Mouse (Mus musculus) kidney, adult 2 months (tissue): ENCODE measurements around the gene Olfr127. TPM values are rescaled to one million over a fixed set of nuclear protein-coding genes. Genes with fewer than 3 reads are reported as not detected.
"Not testable (repeated sequence)": the region's sequence is repeated elsewhere in the genome, so short reads cannot be mapped to it uniquely, and the experiment has no call there.

Experiments used
- DNase-seq: peaks from one replicate; pipeline ENCODE4 v3.0.0; 2021
- H3K27ac ChIP-seq: fragments of 200-500 bp; 2 replicates; pipeline ENCODE4 v1.5.1; 2012; ENCODE audit warnings: low read depth, low read length, control low read depth, inconsistent platforms; ENCODE audit not compliant: insufficient read depth
- H3K27me3 ChIP-seq: fragments of 200-500 bp; replicated peaks from 2 replicates; pipeline ENCODE4 v1.6.1; 2012; ENCODE audit warnings: mild to moderate bottlenecking, moderate library complexity, low read length, inconsistent platforms; ENCODE audit not compliant: control insufficient read depth, insufficient read depth
- H3K36me3 ChIP-seq: fragments of 200-500 bp; 2 replicates; pipeline ENCODE4 v1.6.1; 2012; ENCODE audit warnings: mild to moderate bottlenecking, moderate library complexity, low read length, inconsistent platforms; ENCODE audit not compliant: control insufficient read depth, insufficient read depth
- H3K4me1 ChIP-seq: fragments of 200-500 bp; 2 replicates; pipeline ENCODE4 v1.6.1; 2011; ENCODE audit warnings: low read length; ENCODE audit not compliant: control insufficient read depth, insufficient read depth
- H3K4me3 ChIP-seq: fragments of 200-500 bp; 2 replicates; pipeline ENCODE4 v1.5.1; 2011; ENCODE audit warnings: mild to moderate bottlenecking, low read depth, low read length, control low read depth; ENCODE audit not compliant: insufficient read depth
- CTCF ChIP-seq: fragments of 200-500 bp; conservative IDR thresholded peaks from 2 replicates; pipeline ENCODE4 v1.5.1; 2011; ENCODE audit warnings: low read depth, mild to moderate bottlenecking, control low read depth, low read length, moderate library complexity, mixed read lengths; ENCODE audit not compliant: insufficient read depth, insufficient read length
- POLR2A ChIP-seq: fragments of 200-500 bp; IDR thresholded peaks from one replicate; pipeline ENCODE4 v1.6.1; 2011; ENCODE audit warnings: low read depth, low read length, control low read depth
- WGBS: fragments of 180-500 bp; shearing (Covaris S2); methylation state at CpG from one replicate; pipeline ENCODE4 v1.1.7; 2018; 5-methylcytosine and 5-hydroxymethylcytosine counted together
- polyA plus RNA-seq: library from polyadenylated mRNA; depleted of rRNA; stranded (reverse); fragments of >200 nt; gene quantifications from 2 replicates; pipeline ENCODE4 v1.2.3, GENCODE M21; 2012; rRNA removed

Olfr127 gene
- not detected in 2 replicates for polyA plus RNA-seq

- Histone ChIP-seq H3K27ac (no peak within 1 kb of the TSS), H3K4me3 (no peak within 1 kb of the TSS), H3K27me3 (no peaks in the 10 kb centered on the region), H3K4me1 (no peaks in the 10 kb centered on the region), H3K36me3 (no peaks in the 10 kb centered on the region)
- no peak for TF ChIP-seq CTCF
- no peak for TF ChIP-seq POLR2A
- no peak for DNase-seq
- 56% methylated on average over 1 of the region's 1 CpGs for WGBS
These were observed at the start of gene Olfr127 for GRCm38 (mm10) chr17:37900137-37900536. Gene Olfr127 (plus strand): TSS chr17:37900437.

- Histone ChIP-seq H3K36me3 (no peaks in the 10 kb centered on the region), H3K27ac (no peak overlapping the region), H3K27me3 (no peaks in the 10 kb centered on the region), H3K4me1 (no peaks in the 10 kb centered on the region), H3K4me3 (no peak overlapping the region)
- TF ChIP-seq POLR2A (no peak), CTCF (no peak)
- WGBS: 62% methylated on average over 2 of the region's 2 CpGs
- DNase-seq: no peak
These were observed 36.3 kb upstream of the Olfr127 start for GRCm38 (mm10) chr17:37863901-37864300.

- Histone ChIP-seq H3K27me3 (no peaks in the 10 kb centered on the region), H3K4me1 (no peaks in the 10 kb centered on the region), H3K27ac (no peak overlapping the region), H3K4me3 (no peak overlapping the region), H3K36me3 (no peaks in the 10 kb centered on the region)
- 20% methylated on average over 8 of the region's 8 CpGs for WGBS
- no peak for DNase-seq
- no peak for TF ChIP-seq CTCF
- no peak for TF ChIP-seq POLR2A
These were observed 30.5 kb upstream of the Olfr127 start for GRCm38 (mm10) chr17:37869676-37870205.

DNA sequence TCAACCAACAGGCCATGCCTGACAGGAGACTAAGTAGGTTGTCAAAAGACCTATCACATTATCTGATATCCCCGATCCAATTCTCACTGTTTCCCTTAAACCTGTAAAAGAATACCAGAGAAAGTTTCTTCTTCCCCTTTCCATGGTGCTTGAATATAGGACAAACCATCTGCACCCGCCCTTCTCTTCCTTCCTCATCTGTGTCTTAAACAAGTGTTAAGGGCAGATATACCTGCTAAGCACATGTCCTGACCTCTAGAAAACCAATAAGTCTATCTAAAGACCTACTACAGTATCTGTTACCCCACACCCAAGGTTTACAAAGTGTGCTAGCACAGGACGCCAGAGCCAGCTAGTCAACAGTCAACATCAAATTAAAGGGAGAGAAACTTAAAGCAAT, 26.4 kb upstream of the Olfr127 start:
- DNase-seq: no peak
- Histone ChIP-seq H3K4me3 (no peak overlapping the region), H3K36me3 (no peaks in the 10 kb centered on the region), H3K4me1 (no peaks in the 10 kb centered on the region), H3K27me3 (no peaks in the 10 kb centered on the region), H3K27ac (no peak overlapping the region)
- no peak for TF ChIP-seq POLR2A
- no peak for TF ChIP-seq CTCF
- WGBS: 81% methylated on average over 3 of the region's 3 CpGs

- not testable (repeated sequence) for H3K4me3 ChIP-seq, H3K27ac ChIP-seq, H3K27me3 ChIP-seq, H3K36me3 ChIP-seq, DNase-seq, H3K4me1 ChIP-seq
- WGBS: 67% methylated on average over 8 of the region's 8 CpGs
These were observed 6.6 kb downstream of the Olfr127 start for GRCm38 (mm10) chr17:37906821-37907220.

GRCm38 (mm10) chr17:37920248-37920647, 20.0 kb downstream of the Olfr127 start, which contains the start of gene Olfr128:
Gene Olfr128 (plus strand): TSS chr17:37920548.
- no peak for DNase-seq
- no peaks in the 10 kb centered on the region for H3K36me3 ChIP-seq
- no peak within 1 kb of the TSS for H3K27ac ChIP-seq
- H3K27me3 ChIP-seq: no peaks in the 10 kb centered on the region
- no peak within 1 kb of the TSS for H3K4me3 ChIP-seq
- H3K4me1 ChIP-seq: no peaks in the 10 kb centered on the region
- TF ChIP-seq POLR2A (no peak), CTCF (no peak)

GRCm38 (mm10) chr17:37952979-37953378, 52.7 kb downstream of the Olfr127 start, which contains the start of gene Olfr761:
Gene Olfr761 (minus strand): TSS chr17:37953079.
- WGBS: 62% methylated on average over 2 of the region's 2 CpGs
- Histone ChIP-seq H3K4me1 (no peaks in the 10 kb centered on the region), H3K27me3 (no peaks in the 10 kb centered on the region), H3K27ac (no peak within 1 kb of the TSS), H3K36me3 (no peaks in the 10 kb centered on the region), H3K4me3 (no peak within 1 kb of the TSS)
- TF ChIP-seq POLR2A (no peak), CTCF (no peak)
- no peak for DNase-seq

Other genes with a start within 250 kb of the Olfr127 start
- gene Olfr117, start 236.7 kb upstream of the Olfr127 start, polyA plus RNA-seq: not detected in 2 replicates
- gene Olfr118, start 233.4 kb upstream of the Olfr127 start, polyA plus RNA-seq: not detected in 2 replicates
- not detected in 2 replicates for gene Olfr119, start 203.9 kb upstream of the Olfr127 start, polyA plus RNA-seq
- gene Olfr120, start 178.6 kb upstream of the Olfr127 start, polyA plus RNA-seq: not detected in 2 replicates
- gene Olfr121, start 151.6 kb upstream of the Olfr127 start, polyA plus RNA-seq: not detected in 2 replicates
- gene Olfr122, start 131.8 kb upstream of the Olfr127 start, polyA plus RNA-seq: not detected in 2 replicates
- not detected in 2 replicates for gene Olfr123, start 106.9 kb upstream of the Olfr127 start, polyA plus RNA-seq
- gene Olfr124, start 100.5 kb upstream of the Olfr127 start, polyA plus RNA-seq: not detected in 2 replicates
- gene Olfr125, start 67.5 kb upstream of the Olfr127 start, polyA plus RNA-seq: not detected in 2 replicates
- not detected in 2 replicates for gene Olfr126, start 53.0 kb upstream of the Olfr127 start, polyA plus RNA-seq
- not detected in 2 replicates for gene Olfr128, start 20.1 kb downstream of the Olfr127 start, polyA plus RNA-seq
- not detected in 2 replicates for gene Olfr761, start 52.6 kb downstream of the Olfr127 start, polyA plus RNA-seq
- gene Olfr129, start 159.6 kb downstream of the Olfr127 start, polyA plus RNA-seq: not detected in 2 replicates
- not detected in 2 replicates for gene Olfr130, start 163.5 kb downstream of the Olfr127 start, polyA plus RNA-seq
- not detected in 2 replicates for gene Olfr131, start 188.3 kb downstream of the Olfr127 start, polyA plus RNA-seq
- not detected in 2 replicates for gene Olfr132, start 234.1 kb downstream of the Olfr127 start, polyA plus RNA-seq
- not detected in 2 replicates for gene Olfr133, start 244.8 kb downstream of the Olfr127 start, polyA plus RNA-seq